Mouse (Mus musculus): Measurements from ENCODE around the gene Ctdsp2.

The Ctdsp2 gene

GRCm38 (mm10) chr10:127043187-127043586 is 64.7 kb downstream of the Ctdsp2 start:
- no peak for DNase-seq

GRCm38 (mm10) chr10:127047954-127048353 is 69.4 kb downstream of the Ctdsp2 start, which contains the start of gene Cyp27b1:
Gene Cyp27b1, plus strand, starts transcription at chr10:127048250.
- DNase-seq = no peak

GRCm38 (mm10) chr10:127048608-127049394 is 70.3 kb downstream of the Ctdsp2 start:
- DNase-seq = no peak
